Mouse (Mus musculus) induced T-regulatory cell, adult 2 months (primary cell): ENCODE results near the gene Rnf225.
"Not testable (repeated sequence)": the region's sequence is repeated elsewhere in the genome, so short reads cannot be mapped to it uniquely, and the experiment has no call there.

Source experiments
- DNase-seq: peaks from one replicate; pipeline ENCODE4 v3.0.0-alpha.2; 2012; ENCODE audit warnings: low read depth

Rnf225 gene

GRCm38 (mm10) chr7:12927191-12927680 is at the start of gene Rnf225:
Gene Rnf225, plus strand, starts transcription at chr7:12927416.
- DNase-seq, result no peak

GRCm38 (mm10) chr7:12880036-12880435 is 47.2 kb upstream of the Rnf225 start:
- no peak for DNase-seq

GRCm38 (mm10) chr7:12880497-12880896 is 46.7 kb upstream of the Rnf225 start:
- not testable (repeated sequence) for DNase-seq

- DNase-seq, result peak; percentile 93
These were observed 46.1 kb upstream of the Rnf225 start, which contains the start of gene Zfp128 for GRCm38 (mm10) chr7:12880911-12881660. Gene Zfp128, plus strand, starts transcription at chr7:12881177.

GRCm38 (mm10) chr7:12886563-12887266 is 40.5 kb upstream of the Rnf225 start:
- DNase-seq, result no peak

GRCm38 (mm10) chr7:12887585-12887984 is 39.6 kb upstream of the Rnf225 start:
- no peak for DNase-seq

- DNase-seq, result peak; percentile 46
These were observed 36.3 kb upstream of the Rnf225 start for GRCm38 (mm10) chr7:12890928-12891327.

GRCm38 (mm10) chr7:12891334-12891733 is 35.9 kb upstream of the Rnf225 start:
- DNase-seq, result peak; percentile 44

GRCm38 (mm10) chr7:12897655-12898410 is 29.4 kb upstream of the Rnf225 start, which contains the start of gene Zscan22:
Gene Zscan22, plus strand, starts transcription at chr7:12897815.
- DNase-seq, result peak; percentile 90

- DNase-seq, result no peak
These were observed 25.7 kb upstream of the Rnf225 start for GRCm38 (mm10) chr7:12901517-12901916.

- DNase-seq, result no peak
These were observed 23.6 kb upstream of the Rnf225 start for GRCm38 (mm10) chr7:12903623-12904022.

GRCm38 (mm10) chr7:12905146-12905545 is 22.1 kb upstream of the Rnf225 start:
- DNase-seq, result no peak

- DNase-seq, result peak; percentile 94
These were observed 17.7 kb upstream of the Rnf225 start for GRCm38 (mm10) chr7:12909498-12909962.

- DNase-seq, result peak; percentile 72
These were observed 17.0 kb upstream of the Rnf225 start for GRCm38 (mm10) chr7:12910181-12910668.

GRCm38 (mm10) chr7:12913556-12913955 is 13.7 kb upstream of the Rnf225 start:
- DNase-seq, result peak; percentile 59

- DNase-seq, result not testable (repeated sequence)
These were observed 6.7 kb upstream of the Rnf225 start for GRCm38 (mm10) chr7:12920495-12920894.

- no peak for DNase-seq
These were observed 5.9 kb upstream of the Rnf225 start for GRCm38 (mm10) chr7:12921318-12921704.

- peak; percentile 100 for DNase-seq
These were observed 5.3 kb upstream of the Rnf225 start, which contains the start of gene Rps5 for GRCm38 (mm10) chr7:12921705-12922465. Gene Rps5, plus strand, starts transcription at chr7:12922290.

GRCm38 (mm10) chr7:12922729-12923128 is 4.5 kb upstream of the Rnf225 start:
- no peak for DNase-seq

GRCm38 (mm10) chr7:12926316-12926715 is 900 bp upstream of the Rnf225 start:
- no peak for DNase-seq
